9 mouse cellular contexts compared by ENCODE assay signal in genomic region chr17:34309225-34309624, GRCm38 (mm10). TPM values are rescaled to one million over a fixed set of nuclear protein-coding genes. Genes with fewer than 3 reads are reported as not detected.
DNase-seq lines count a peak whose midpoint lies in the region; ATAC-seq lines count a peak whose summit lies in the region.
"Had no signal": no experiment of that assay in that cellular context is flagged by ENCODE, and none has a peak within 500 bp of the region (broad histone marks: within the 10 kb centered on the region; RNA-seq: fewer than 3 reads in every experiment).

No protein-coding gene starts in this region.

- H3K4me3 ChIP-seq in kidney, embryonic 15.5 days (replicated peaks), result peak overlapping the region; percentile 61
- H3K4me3 ChIP-seq in embryonic facial prominence, embryonic 10.5 days, result peak overlapping the region; percentile 70
- peak overlapping the region; percentile 61 for H3K4me3 ChIP-seq in hindbrain, embryonic 12.5 days
- peak overlapping the region; percentile 64 for H3K4me3 ChIP-seq in midbrain, embryonic 13.5 days (replicated peaks)

- WGBS in kidney, embryonic 15.5 days, result 25% methylated on average over 10 of the region's 10 CpGs
- 39% methylated on average over 10 of the region's 10 CpGs for WGBS in embryonic facial prominence, embryonic 10.5 days
- 36% methylated on average over 10 of the region's 10 CpGs for WGBS in hindbrain, embryonic 12.5 days
- 25% methylated on average over 10 of the region's 10 CpGs for WGBS in midbrain, embryonic 13.5 days

- ATAC-seq in kidney, embryonic 15.5 days (replicated peaks; ENCODE audit: low FRiP score), result no peak
- ATAC-seq in hindbrain, embryonic 12.5 days (ENCODE audit: low FRiP score), result peak; percentile 51; the same call in 1 of the 2 replicates
- ATAC-seq in midbrain, embryonic 13.5 days, result 0 out of 2 replicates have a peak, but pooled peaks have one; percentile 24

- intact Hi-C loops in left cerebral cortex, postnatal 4 days (cut with DNase I), result loop anchor here (5.0 kb wide), 1 partner anchor 57 kb away; no protein-coding TSS in a partner anchor

- H3K36me3 ChIP-seq in kidney, embryonic 15.5 days, result no peaks in the 10 kb centered on the region
- H3K36me3 ChIP-seq in embryonic facial prominence, embryonic 10.5 days (replicated peaks), result no peaks in the 10 kb centered on the region
- no peaks in the 10 kb centered on the region for H3K36me3 ChIP-seq in hindbrain, embryonic 12.5 days
- no peaks in the 10 kb centered on the region for H3K36me3 ChIP-seq in midbrain, embryonic 13.5 days

- peak overlapping the region; percentile 70; the same call in 1 of the 2 replicates for H3K27ac ChIP-seq in kidney, embryonic 15.5 days
- peak overlapping the region; percentile 82 for H3K27ac ChIP-seq in embryonic facial prominence, embryonic 10.5 days (replicated peaks)
- 0 out of 2 replicates have a peak overlapping the region, but pooled peaks have one; percentile 52 for H3K27ac ChIP-seq in hindbrain, embryonic 12.5 days
- peak overlapping the region; percentile 5; the same call in 1 of the 2 replicates for H3K27ac ChIP-seq in midbrain, embryonic 13.5 days

- H3K27me3 ChIP-seq in kidney, embryonic 15.5 days, result no peaks in the 10 kb centered on the region
- peaks cover 11% of the 10 kb centered on the region for H3K27me3 ChIP-seq in embryonic facial prominence, embryonic 10.5 days (replicated peaks; ENCODE audit: low read depth, poor library complexity, severe bottlenecking)
- no peaks in the 10 kb centered on the region; the same call in 1 of the 2 replicates for H3K27me3 ChIP-seq in hindbrain, embryonic 12.5 days
- peaks cover 7% of the 10 kb centered on the region; the same call in 1 of the 2 replicates for H3K27me3 ChIP-seq in midbrain, embryonic 13.5 days

- H3K9ac ChIP-seq in kidney, embryonic 15.5 days, result peak overlapping the region; percentile 59
- peak overlapping the region; percentile 74 for H3K9ac ChIP-seq in hindbrain, embryonic 12.5 days
- H3K9ac ChIP-seq in midbrain, embryonic 13.5 days (replicated peaks), result peak overlapping the region; percentile 72

- no peak for DNase-seq in kidney, postnatal 14 days
- no peak for DNase-seq in embryonic facial prominence, embryonic 10.5 days (ENCODE audit: low spot score)
- no peak for DNase-seq in frontal cortex, postnatal 10 days (ENCODE audit: low spot score in 2 of 2)
- no peak for DNase-seq in left cerebral cortex, postnatal 4 days
- DNase-seq in yolk sac, embryonic 10.5 days (ENCODE audit: low spot score), result no peak

- peak overlapping the region; percentile 73 for H3K4me2 ChIP-seq in kidney, embryonic 15.5 days
- peak overlapping the region; percentile 70 for H3K4me2 ChIP-seq in hindbrain, embryonic 12.5 days (replicated peaks)
- H3K4me2 ChIP-seq in midbrain, embryonic 13.5 days (replicated peaks), result peak overlapping the region; percentile 57

- H3K9me3 ChIP-seq in kidney, embryonic 15.5 days (replicated peaks), result no peaks in the 10 kb centered on the region
- no peaks in the 10 kb centered on the region for H3K9me3 ChIP-seq in embryonic facial prominence, embryonic 10.5 days
- no peaks in the 10 kb centered on the region for H3K9me3 ChIP-seq in hindbrain, embryonic 12.5 days (replicated peaks)
- no peaks in the 10 kb centered on the region for H3K9me3 ChIP-seq in midbrain, embryonic 13.5 days

- H3K4me1 ChIP-seq in kidney, embryonic 15.5 days, result peaks cover 9% of the 10 kb centered on the region; the same call in 1 of the 2 replicates
- H3K4me1 ChIP-seq in embryonic facial prominence, embryonic 10.5 days, result peaks cover 11% of the 10 kb centered on the region
- peaks cover 3% of the 10 kb centered on the region; the same call in 1 of the 2 replicates for H3K4me1 ChIP-seq in hindbrain, embryonic 12.5 days
- peaks cover 3% of the 10 kb centered on the region; the same call in 1 of the 2 replicates for H3K4me1 ChIP-seq in midbrain, embryonic 13.5 days (replicated peaks)

RNA-seq across cellular contexts. Expression of gene H2-Eb1, which starts 3.6 kb away (rescaled TPM):
- polyA plus RNA-seq in kidney, embryonic 15.5 days (2015; fragmentation: Nextera tagmentation; extraction: Ambion mirVana), result 6.2 and 6.9 TPM in 2 replicates
- polyA plus RNA-seq in embryonic facial prominence, embryonic 10.5 days (2016; fragmentation: Nextera tagmentation; extraction: Ambion mirVana), result 1.2 and 1.3 TPM in 2 replicates
- polyA plus RNA-seq in hindbrain, embryonic 12.5 days (2016; fragmentation: Nextera tagmentation; extraction: Ambion mirVana), result 1.5 and 1.7 TPM in 2 replicates
- 1.7 and 2.1 TPM in 2 replicates for polyA plus RNA-seq in midbrain, embryonic 13.5 days (2015; fragmentation: Nextera tagmentation; extraction: Ambion mirVana)
- total RNA-seq in left cerebral cortex, postnatal 4 days (2021), result 1 to 10 TPM in 1 of 2 experiments, under 1 TPM in 1; 0.48 to 2.3 TPM

RNA-seq across cellular contexts. Expression of gene H2-Eb2, which starts 16.2 kb away (rescaled TPM):
- polyA plus RNA-seq in kidney, embryonic 15.5 days (2015; fragmentation: Nextera tagmentation; extraction: Ambion mirVana), result not detected in 2 replicates
- polyA plus RNA-seq in embryonic facial prominence, embryonic 10.5 days (2016; fragmentation: Nextera tagmentation; extraction: Ambion mirVana), result 0.04 TPM in 1 of 2 replicates, not detected in the other
- polyA plus RNA-seq in hindbrain, embryonic 12.5 days (2016; fragmentation: Nextera tagmentation; extraction: Ambion mirVana), result 0.06 TPM in 1 of 2 replicates, not detected in the other
- polyA plus RNA-seq in midbrain, embryonic 13.5 days (2015; fragmentation: Nextera tagmentation; extraction: Ambion mirVana), result 0.12 TPM in 1 of 2 replicates, not detected in the other
- total RNA-seq in left cerebral cortex, postnatal 4 days (2021), result not detected
- total RNA-seq: gastrocnemius, postnatal 4 days had no signal

RNA-seq across cellular contexts. Expression of gene H2-Aa, which starts 21.6 kb away (rescaled TPM):
- 2.1 and 2.3 TPM in 2 replicates for polyA plus RNA-seq in kidney, embryonic 15.5 days (2015; fragmentation: Nextera tagmentation; extraction: Ambion mirVana)
- polyA plus RNA-seq in embryonic facial prominence, embryonic 10.5 days (2016; fragmentation: Nextera tagmentation; extraction: Ambion mirVana), result not detected in 2 replicates
- 0.19 TPM in 1 of 2 replicates, not detected in the other for polyA plus RNA-seq in hindbrain, embryonic 12.5 days (2016; fragmentation: Nextera tagmentation; extraction: Ambion mirVana)
- polyA plus RNA-seq in midbrain, embryonic 13.5 days (2015; fragmentation: Nextera tagmentation; extraction: Ambion mirVana), result 0.28 and 0.41 TPM in 2 replicates
- total RNA-seq in left cerebral cortex, postnatal 4 days (2021), result 1 to 10 TPM in 1 of 2 experiments, under 1 TPM in 1; 0.68 to 1.2 TPM

RNA-seq across cellular contexts. Expression of gene Btnl2, which starts 45.4 kb away (rescaled TPM):
- polyA plus RNA-seq in kidney, embryonic 15.5 days (2015; fragmentation: Nextera tagmentation; extraction: Ambion mirVana), result 0.08 and 0.16 TPM in 2 replicates
- polyA plus RNA-seq in embryonic facial prominence, embryonic 10.5 days (2016; fragmentation: Nextera tagmentation; extraction: Ambion mirVana), result 0.08 TPM in 1 of 2 replicates, not detected in the other
- polyA plus RNA-seq in hindbrain, embryonic 12.5 days (2016; fragmentation: Nextera tagmentation; extraction: Ambion mirVana), result not detected in 2 replicates
- not detected in 2 replicates for polyA plus RNA-seq in midbrain, embryonic 13.5 days (2015; fragmentation: Nextera tagmentation; extraction: Ambion mirVana)
- total RNA-seq in left cerebral cortex, postnatal 4 days (2021), result under 1 TPM; 0.36 to 0.38 TPM

RNA-seq across cellular contexts. Expression of gene H2-Ab1, which starts 51.7 kb away (rescaled TPM):
- polyA plus RNA-seq in kidney, embryonic 15.5 days (2015; fragmentation: Nextera tagmentation; extraction: Ambion mirVana), result 23.3 and 27.5 TPM in 2 replicates
- polyA plus RNA-seq in embryonic facial prominence, embryonic 10.5 days (2016; fragmentation: Nextera tagmentation; extraction: Ambion mirVana), result 5.5 and 7.2 TPM in 2 replicates
- polyA plus RNA-seq in hindbrain, embryonic 12.5 days (2016; fragmentation: Nextera tagmentation; extraction: Ambion mirVana), result 1.5 and 1.7 TPM in 2 replicates
- 1.7 and 2.1 TPM in 2 replicates for polyA plus RNA-seq in midbrain, embryonic 13.5 days (2015; fragmentation: Nextera tagmentation; extraction: Ambion mirVana)
- total RNA-seq in left cerebral cortex, postnatal 4 days (2021), result 1 to 10 TPM in 1 of 2 experiments, under 1 TPM in 1; 0.80 to 1.2 TPM

Comparison
In these comparisons a context has a peak if more than half of its experiments do, and no peak if none do; other contexts are left out.
1. H3K27ac ChIP-seq: peak in every context shown above with its lines; median percentile 82 in embryonic facial prominence, embryonic 10.5 days; 70 in kidney, embryonic 15.5 days; 52 in hindbrain, embryonic 12.5 days; 5 in midbrain, embryonic 13.5 days.